Mouse (Mus musculus) stomach, postnatal 0 days (tissue): ENCODE measurements at regions not wholly inside any gene's neighbourhood (a gene's known extent, or its start where the extent isn't known, plus 50 kb on each side); places are given as distances from the start of the nearest gene placed in this dataset.
A peak's percentile ranks its signal among the peaks of the same experiment; 100 is the strongest.

ENCODE experiments used
- ATAC-seq: fragments of 200-750 bp; cut with Nextera tagmentation; 2 replicates; pipeline ENCODE4 v1.8.0; 2017; ENCODE audit not compliant: low FRiP score, low TSS enrichment
- DNase-seq: peaks from one replicate; pipeline ENCODE4 v3.0.0-alpha.2; 2016; ENCODE audit warnings: low spot score
- H3K27ac ChIP-seq: fragments of 300-500 bp; sonication (generic); replicated peaks from 2 replicates; pipeline ENCODE4 v1.5.1; 2014; ENCODE audit warnings: mild to moderate bottlenecking, control low read depth
- H3K27me3 ChIP-seq: fragments of 300-500 bp; sonication (generic); 2 replicates; pipeline ENCODE4 v1.6.1; 2014; ENCODE audit warnings: low read length; ENCODE audit not compliant: control insufficient read depth, insufficient read depth
- H3K36me3 ChIP-seq: fragments of 300-500 bp; sonication (generic); 2 replicates; pipeline ENCODE4 v1.6.1; 2014; ENCODE audit warnings: low read length, mixed read lengths; ENCODE audit not compliant: control insufficient read depth, insufficient read depth
- H3K4me1 ChIP-seq: fragments of 300-500 bp; sonication (generic); replicated peaks from 2 replicates; pipeline ENCODE4 v1.6.1; 2014; ENCODE audit warnings: antibody characterized with exemption; ENCODE audit not compliant: control insufficient read depth, insufficient read depth
- H3K4me2 ChIP-seq: fragments of 300-500 bp; sonication (generic); replicated peaks from 2 replicates; pipeline ENCODE4 v1.6.1; 2014; ENCODE audit warnings: low read depth, mild to moderate bottlenecking, control low read depth, moderate library complexity
- H3K4me3 ChIP-seq: fragments of 300-500 bp; sonication (generic); 2 replicates; pipeline ENCODE4 v1.5.1; 2014; ENCODE audit warnings: low read depth, low read length, control low read depth
- H3K9ac ChIP-seq: fragments of 300-500 bp; sonication (generic); 2 replicates; pipeline ENCODE4 v1.6.1; 2014; ENCODE audit warnings: mild to moderate bottlenecking, low read length, control low read depth, mixed read lengths
- H3K9me3 ChIP-seq: fragments of 300-500 bp; sonication (generic); 2 replicates; pipeline ENCODE4 v1.6.1; 2016; ENCODE audit warnings: low read length; ENCODE audit not compliant: control insufficient read depth
- CTCF ChIP-seq: IDR thresholded peaks from 2 replicates; pipeline ENCODE4 v1.5.1; 2016; ENCODE audit warnings: antibody characterized with exemption, low read depth, mild to moderate bottlenecking, moderate library complexity
- EP300 ChIP-seq: optimal IDR thresholded peaks from 2 replicates; pipeline ENCODE3; 2016; ENCODE audit warnings: antibody characterized with exemption
- WGBS: fragments of 180-500 bp; shearing (Covaris S2); extraction: QIAGEN DNeasy Blood & Tissue Kit; methylation state at CpG from one replicate; pipeline ENCODE4 v1.1.7; 2014; 5-methylcytosine and 5-hydroxymethylcytosine counted together

GRCm38 (mm10) chr7:136767231-136767630, 127.2 kb upstream of the Mgmt start:
- WGBS, result 57% methylated on average over 9 of the region's 9 CpGs
- Histone ChIP-seq H3K4me3 (no peak overlapping the region), H3K27me3 (no peaks in the 10 kb centered on the region), H3K4me2 (no peak overlapping the region), H3K36me3 (no peaks in the 10 kb centered on the region), H3K27ac (no peak overlapping the region), H3K9ac (no peak overlapping the region), H3K4me1 (no peaks in the 10 kb centered on the region), H3K9me3 (no peaks in the 10 kb centered on the region)
- TF ChIP-seq CTCF, result no peak
- TF ChIP-seq EP300, result no peak
- DNase-seq, result no peak
- no peak for ATAC-seq

GRCm38 (mm10) chr7:136780708-136781107, 113.7 kb upstream of the Mgmt start:
- no peak for DNase-seq
- no peaks in the 10 kb centered on the region for H3K27me3 ChIP-seq
- no peak overlapping the region for H3K4me2 ChIP-seq
- H3K4me1 ChIP-seq, result no peaks in the 10 kb centered on the region
- no peak overlapping the region for H3K4me3 ChIP-seq
- H3K27ac ChIP-seq, result no peak overlapping the region
- WGBS, result 87% methylated on average over 11 of the region's 11 CpGs
- H3K9ac ChIP-seq, result no peak overlapping the region
- H3K36me3 ChIP-seq, result no peaks in the 10 kb centered on the region
- no peaks in the 10 kb centered on the region for H3K9me3 ChIP-seq
- TF ChIP-seq EP300 (no peak), CTCF (no peak)
- ATAC-seq, result no peak

- Histone ChIP-seq H3K4me2 (no peak overlapping the region), H3K27ac (no peak overlapping the region), H3K9ac (no peak overlapping the region), H3K27me3 (no peaks in the 10 kb centered on the region), H3K4me3 (no peak overlapping the region), H3K36me3 (no peaks in the 10 kb centered on the region), H3K4me1 (no peaks in the 10 kb centered on the region), H3K9me3 (no peaks in the 10 kb centered on the region)
- ATAC-seq (no peak), DNase-seq (no peak)
- TF ChIP-seq CTCF (no peak), EP300 (no peak)
- WGBS, result 46% methylated on average over 2 of the region's 2 CpGs
Observed at GRCm38 (mm10) chr7:136791162-136791561, 103.3 kb upstream of the Mgmt start.

GRCm38 (mm10) chr7:136792131-136792530, 102.3 kb upstream of the Mgmt start:
- Histone ChIP-seq H3K27me3 (no peaks in the 10 kb centered on the region), H3K4me2 (no peak overlapping the region), H3K36me3 (no peaks in the 10 kb centered on the region), H3K9ac (no peak overlapping the region), H3K9me3 (no peaks in the 10 kb centered on the region), H3K4me1 (no peaks in the 10 kb centered on the region), H3K4me3 (no peak overlapping the region), H3K27ac (no peak overlapping the region)
- TF ChIP-seq EP300 (no peak), CTCF (no peak)
- ATAC-seq, result no peak
- WGBS, result 68% methylated on average over 5 of the region's 5 CpGs
- DNase-seq, result no peak

GRCm38 (mm10) chr7:136796415-136796814, 98.0 kb upstream of the Mgmt start:
- Histone ChIP-seq H3K27ac (no peak overlapping the region), H3K9me3 (no peaks in the 10 kb centered on the region), H3K4me1 (no peaks in the 10 kb centered on the region), H3K36me3 (no peaks in the 10 kb centered on the region), H3K9ac (no peak overlapping the region), H3K4me3 (no peak overlapping the region), H3K4me2 (no peak overlapping the region), H3K27me3 (no peaks in the 10 kb centered on the region)
- no peak for ATAC-seq
- no peak for TF ChIP-seq EP300
- no peak for TF ChIP-seq CTCF
- DNase-seq, result no peak

- TF ChIP-seq CTCF, result no peak
- peak; percentile 41 for TF ChIP-seq EP300
- peak overlapping the region; percentile 18; the same call in 1 of the 2 replicates for H3K27ac ChIP-seq
Observed at GRCm38 (mm10) chr7:136797780-136798435, 96.5 kb upstream of the Mgmt start.

More at GRCm38 (mm10) chr7:136797780-136798435, 96.5 kb upstream of the Mgmt start:
- Histone ChIP-seq H3K9ac (no peak overlapping the region), H3K4me2 (no peak overlapping the region), H3K27me3 (no peaks in the 10 kb centered on the region), H3K4me1 (no peaks in the 10 kb centered on the region), H3K36me3 (no peaks in the 10 kb centered on the region), H3K9me3 (no peaks in the 10 kb centered on the region), H3K4me3 (no peak overlapping the region)
- DNase-seq (no peak), ATAC-seq (0 out of 2 replicates have a peak, but pooled peaks have one; percentile 15)
- WGBS, result 38% methylated on average over 11 of the region's 11 CpGs
